Mouse (Mus musculus): ENCODE results near the gene Gbp4.
"Not testable (repeated sequence)": the region's sequence is repeated elsewhere in the genome, so short reads cannot be mapped to it uniquely, and the experiment has no call there.

Gbp4 gene

GRCm38 (mm10) chr5:105139409-105140088, at the start of gene Gbp4, which contains the start of the genes Gbp9 and Gbp8:
Gene Gbp4 (minus strand): TSS chr5:105139586.
Gene Gbp9 (minus strand): TSS chr5:105139539.
Gene Gbp8 (minus strand): TSS chr5:105139540.
- not testable (repeated sequence) for DNase-seq

GRCm38 (mm10) chr5:105181446-105181845, 42.1 kb upstream of the Gbp4 start:
- no peak for DNase-seq

- DNase-seq: no peak
Measured at GRCm38 (mm10) chr5:105156582-105156981, 17.2 kb upstream of the Gbp4 start.

GRCm38 (mm10) chr5:105154049-105154448, 14.7 kb upstream of the Gbp4 start:
- DNase-seq: no peak

- DNase-seq: not testable (repeated sequence)
Measured at GRCm38 (mm10) chr5:105148062-105148461, 8.7 kb upstream of the Gbp4 start.

- no peak for DNase-seq
Measured at GRCm38 (mm10) chr5:105146447-105146846, 7.1 kb upstream of the Gbp4 start.

- DNase-seq: not testable (repeated sequence)
Measured at GRCm38 (mm10) chr5:105145731-105146130, 6.3 kb upstream of the Gbp4 start.

GRCm38 (mm10) chr5:105140089-105140810, 864 bp upstream of the Gbp4 start:
- not testable (repeated sequence) for DNase-seq

- DNase-seq: no peak
Measured at GRCm38 (mm10) chr5:105138906-105139305, 480 bp downstream of the Gbp4 start.

- DNase-seq: not testable (repeated sequence)
Measured at GRCm38 (mm10) chr5:105136706-105137304, 2.6 kb downstream of the Gbp4 start.

- not testable (repeated sequence) for DNase-seq
Measured at GRCm38 (mm10) chr5:105121731-105122130, 17.7 kb downstream of the Gbp4 start.

GRCm38 (mm10) chr5:105115740-105116139, 23.6 kb downstream of the Gbp4 start:
- DNase-seq: no peak

GRCm38 (mm10) chr5:105114696-105115095, 24.7 kb downstream of the Gbp4 start:
- no peak for DNase-seq

GRCm38 (mm10) chr5:105113656-105114055, 25.7 kb downstream of the Gbp4 start:
- DNase-seq: no peak

- not testable (repeated sequence) for DNase-seq
Measured at GRCm38 (mm10) chr5:105110271-105110852, 29.0 kb downstream of the Gbp4 start.

- DNase-seq: not testable (repeated sequence)
Measured at GRCm38 (mm10) chr5:105109775-105110174, 29.6 kb downstream of the Gbp4 start.

GRCm38 (mm10) chr5:105105689-105106088, 33.7 kb downstream of the Gbp4 start:
- DNase-seq: not testable (repeated sequence)

GRCm38 (mm10) chr5:105081900-105082299, 57.5 kb downstream of the Gbp4 start:
- DNase-seq: no peak

GRCm38 (mm10) chr5:105068356-105068755, 71.0 kb downstream of the Gbp4 start:
- DNase-seq: not testable (repeated sequence)

Measured in cerebellum, adult 9-11 months (tissue).